Mouse (Mus musculus) adrenal gland (tissue): ENCODE data around the gene Ppfibp2.

ENCODE experiments used
- intact Hi-C: fragments of 180-260 bp; cut with DNase I; formaldehyde crosslinking; loops from one replicate; pipeline ENCODE4 v1.15.1; 2025

The Ppfibp2 gene

DNA sequence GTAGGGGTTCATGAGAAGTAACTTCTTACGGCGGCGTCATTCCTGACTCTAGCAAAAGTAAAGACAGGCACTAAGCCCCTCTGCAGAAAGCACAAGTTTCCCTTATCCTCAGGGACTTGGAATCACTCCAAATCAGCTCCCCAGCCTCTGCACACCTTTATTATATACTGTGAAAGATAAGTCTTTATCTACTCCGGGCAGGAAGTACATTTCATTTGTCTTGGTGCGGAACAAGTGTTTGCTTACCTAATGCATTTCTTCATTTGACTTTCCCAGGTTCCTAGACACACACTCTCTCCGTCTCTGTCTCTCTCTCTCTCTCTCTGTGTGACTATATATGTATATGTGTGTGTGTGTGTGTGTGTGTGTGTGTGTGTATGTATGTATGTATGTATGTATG, 68.6 kb downstream of the Ppfibp2 start:
- intact Hi-C loops: loop anchor here (5.0 kb wide), 1 partner anchor 44 kb away; no protein-coding TSS in a partner anchor

DNA sequence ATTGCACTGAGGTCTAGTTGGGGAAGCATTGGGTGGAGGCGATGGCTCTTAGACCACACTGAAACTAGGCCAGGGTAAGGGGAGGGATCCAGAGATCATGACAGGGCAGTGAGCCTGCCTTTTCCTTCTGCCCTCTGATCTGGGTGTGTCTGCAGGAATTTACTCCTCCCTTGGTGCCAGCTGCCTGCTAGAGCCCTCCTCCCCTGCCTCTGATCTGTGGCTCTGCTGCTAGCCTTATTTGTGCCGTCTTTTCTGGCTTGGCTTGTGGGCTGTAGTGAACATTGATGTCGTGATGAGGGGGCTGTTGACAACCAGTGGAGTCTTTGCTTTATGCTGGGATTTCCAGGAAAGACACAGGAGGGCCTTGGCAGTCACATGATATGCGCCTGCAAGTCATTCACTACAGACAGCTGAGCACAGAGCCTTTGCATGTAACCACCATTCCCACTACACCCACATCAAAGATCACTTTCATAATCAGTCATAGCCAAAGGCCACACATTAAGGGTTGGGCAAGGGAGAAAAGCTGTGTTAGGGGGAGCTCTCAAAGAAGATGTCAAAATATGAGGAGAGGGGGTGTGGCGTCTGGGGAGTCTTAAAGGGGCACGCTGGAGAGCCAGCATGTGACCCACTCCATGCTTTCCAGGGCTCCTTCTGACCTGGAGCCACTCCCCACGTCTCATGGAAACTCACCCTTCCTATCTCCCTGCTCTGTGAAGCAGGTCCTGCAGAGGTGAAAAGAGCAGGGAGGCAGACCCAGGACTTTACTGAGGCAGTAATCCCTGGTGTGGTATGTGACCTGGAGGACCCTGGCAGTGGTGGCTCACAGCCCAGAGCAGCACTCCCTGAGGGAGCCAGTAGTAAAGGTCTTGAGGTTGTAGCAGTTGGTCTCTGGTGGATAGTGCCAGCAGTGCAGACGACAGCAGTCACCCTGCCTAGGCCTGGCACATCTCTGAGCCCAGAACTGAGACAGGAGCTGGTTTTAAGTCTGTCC, 69.4 kb downstream of the Ppfibp2 start:
- intact Hi-C loops: loop anchor here (5.0 kb wide), 1 partner anchor 43 kb away; no protein-coding TSS in a partner anchor

DNA sequence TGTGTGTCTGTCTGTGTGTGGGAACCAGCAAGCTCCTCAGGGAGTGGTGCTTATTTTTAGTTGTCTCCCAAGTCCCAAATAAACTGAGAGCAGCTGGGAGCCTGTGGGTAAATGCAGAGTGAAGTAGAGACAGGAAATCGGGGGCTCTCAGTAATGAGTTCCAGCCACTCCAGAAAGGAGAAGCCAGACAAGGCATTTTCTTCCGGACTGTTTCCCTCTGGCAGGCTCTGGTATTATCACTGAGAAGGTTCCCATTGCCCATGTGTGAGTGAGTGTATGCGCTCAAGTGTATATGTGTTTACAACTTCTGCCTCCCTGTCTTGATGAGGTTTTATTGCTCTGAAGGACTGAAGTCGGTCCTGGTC, 70.2 kb downstream of the Ppfibp2 start:
- intact Hi-C loops: no loop called here

DNA sequence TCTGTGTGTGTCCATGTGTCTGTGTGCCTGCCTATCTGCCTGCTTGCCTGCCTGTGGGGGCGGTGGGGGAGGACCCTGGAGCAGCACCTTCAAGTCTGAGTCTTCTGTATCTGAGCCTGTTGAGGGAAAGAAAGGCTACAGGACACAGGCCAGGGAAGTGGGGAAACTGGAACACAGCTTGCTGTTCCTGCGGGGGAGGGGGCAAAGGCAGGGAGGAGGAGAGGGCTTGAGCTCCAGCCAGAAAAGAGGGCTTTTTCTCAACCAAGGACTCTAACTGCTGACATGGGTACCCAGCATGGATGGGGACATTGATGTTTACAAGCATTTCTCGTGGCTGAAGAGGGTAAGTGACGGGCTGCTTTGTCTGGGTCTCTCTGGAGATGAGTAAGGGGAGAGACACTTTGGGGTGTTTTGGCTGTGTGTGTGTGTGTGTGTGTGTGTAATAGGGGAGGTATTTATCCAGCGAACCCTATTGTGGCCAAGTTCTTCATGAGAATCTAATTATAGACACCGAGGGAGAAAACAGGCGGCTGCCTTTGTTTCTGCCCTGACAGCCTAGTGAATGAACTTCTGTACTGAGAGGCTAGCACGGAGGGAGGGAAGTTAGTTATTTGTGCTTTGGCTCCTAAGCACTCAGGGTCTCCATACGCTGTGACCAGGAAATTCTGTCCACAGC, 70.7 kb downstream of the Ppfibp2 start:
- intact Hi-C loops: no loop called here

DNA sequence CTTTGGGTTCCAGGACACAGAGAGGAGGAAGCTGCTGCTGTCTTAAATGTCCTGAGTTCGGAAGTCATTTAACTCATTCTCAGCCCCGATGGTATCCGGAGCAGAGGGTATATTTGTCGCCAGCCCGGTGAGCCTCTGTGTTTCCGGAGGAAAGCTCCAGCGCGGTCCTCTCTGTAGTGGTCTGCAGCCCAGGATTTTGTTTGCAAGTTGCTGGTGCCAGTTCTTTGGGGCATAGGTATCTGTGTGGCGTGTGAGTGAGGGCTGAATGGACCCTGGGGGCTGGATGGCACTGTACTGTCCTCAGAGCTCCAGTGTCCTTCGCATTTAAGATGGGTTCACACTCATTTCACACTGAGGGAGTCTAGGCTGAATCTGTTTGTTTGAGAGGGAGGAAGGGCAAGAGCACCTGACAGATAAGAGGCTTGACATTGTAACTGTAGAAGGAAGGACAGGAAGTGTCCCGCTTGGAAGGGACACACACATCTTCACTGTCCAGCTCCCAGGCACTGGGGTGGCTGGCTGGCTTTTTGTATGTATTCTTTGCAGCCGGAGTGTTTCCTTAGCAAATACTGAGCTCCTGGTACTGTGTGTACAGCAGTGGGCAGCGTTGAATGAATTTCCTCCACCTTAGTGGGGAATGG, 71.4 kb downstream of the Ppfibp2 start:
- intact Hi-C loops: no loop called here

DNA sequence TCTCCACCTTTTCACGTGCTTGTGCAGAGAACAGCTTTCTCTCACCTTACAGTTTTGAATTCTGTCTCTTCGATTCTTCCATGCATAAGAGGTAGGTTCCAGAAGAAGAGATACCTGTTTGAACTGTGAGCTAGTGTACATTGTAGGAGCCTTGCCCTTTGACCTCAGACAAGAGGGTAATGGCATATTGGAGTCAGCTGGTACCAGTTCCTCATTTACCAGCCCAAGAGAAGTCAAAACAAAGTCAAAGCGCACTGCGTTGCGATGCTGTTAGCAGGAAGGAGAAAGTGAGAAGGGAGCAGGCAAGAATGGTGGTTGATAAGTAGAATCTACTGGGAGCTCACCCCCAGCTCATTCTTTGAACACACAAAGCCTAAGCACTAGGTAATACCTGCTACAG, 73.5 kb downstream of the Ppfibp2 start:
- intact Hi-C loops: no loop called here

DNA sequence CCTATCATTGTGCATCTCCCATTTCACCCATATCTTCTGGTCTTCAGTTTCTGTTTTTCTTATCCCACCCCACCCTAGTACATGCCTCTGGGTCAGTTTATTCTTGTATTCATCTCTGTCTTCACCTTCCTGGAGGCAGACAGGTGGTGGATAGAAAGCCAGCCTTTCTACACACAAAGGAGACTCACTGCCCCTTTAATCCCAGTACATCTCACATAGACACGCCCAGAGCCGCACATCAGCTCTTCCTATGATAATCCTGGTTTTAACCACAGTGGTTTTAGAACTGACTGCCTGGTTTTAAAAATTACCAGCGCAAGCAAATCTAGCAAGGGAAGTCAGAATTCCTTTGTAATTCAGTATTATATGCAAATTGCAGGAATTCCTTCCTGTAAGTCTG, 80.2 kb downstream of the Ppfibp2 start:
- intact Hi-C loops: no loop called here

DNA sequence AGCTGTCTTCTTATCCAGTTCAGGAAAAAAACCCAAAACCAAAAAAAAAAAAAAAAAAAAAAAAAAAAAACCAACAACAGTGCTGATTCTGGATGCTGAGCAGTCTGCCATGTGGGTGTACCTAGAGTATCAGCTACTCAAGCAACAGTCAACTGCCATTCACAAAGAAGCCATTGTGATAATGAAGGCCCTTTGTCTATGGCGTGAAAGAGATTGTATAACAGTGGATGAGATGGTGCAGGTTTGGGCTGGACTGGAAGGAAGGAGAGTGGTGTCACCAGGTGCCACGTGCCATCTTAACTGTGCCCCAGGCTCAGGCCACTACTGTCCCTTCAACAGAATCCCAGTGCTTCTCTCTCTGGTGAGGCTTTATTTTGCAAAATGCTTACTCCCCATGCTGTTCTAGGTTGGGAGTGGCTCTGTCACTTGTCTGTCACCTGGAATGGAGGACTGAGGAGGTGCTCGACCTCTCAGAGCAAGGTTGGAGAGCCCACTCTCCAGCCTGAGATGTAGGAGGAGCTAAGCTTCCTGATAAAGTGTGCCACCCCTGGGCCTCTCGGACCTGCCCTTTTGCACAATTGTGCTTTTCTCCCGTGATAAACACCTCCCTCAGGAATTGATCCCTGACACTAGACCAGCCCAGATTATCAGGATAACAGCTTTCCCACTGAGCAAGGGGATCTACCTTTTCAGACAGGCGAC, 85.3 kb downstream of the Ppfibp2 start:
- intact Hi-C loops: no loop called here

DNA sequence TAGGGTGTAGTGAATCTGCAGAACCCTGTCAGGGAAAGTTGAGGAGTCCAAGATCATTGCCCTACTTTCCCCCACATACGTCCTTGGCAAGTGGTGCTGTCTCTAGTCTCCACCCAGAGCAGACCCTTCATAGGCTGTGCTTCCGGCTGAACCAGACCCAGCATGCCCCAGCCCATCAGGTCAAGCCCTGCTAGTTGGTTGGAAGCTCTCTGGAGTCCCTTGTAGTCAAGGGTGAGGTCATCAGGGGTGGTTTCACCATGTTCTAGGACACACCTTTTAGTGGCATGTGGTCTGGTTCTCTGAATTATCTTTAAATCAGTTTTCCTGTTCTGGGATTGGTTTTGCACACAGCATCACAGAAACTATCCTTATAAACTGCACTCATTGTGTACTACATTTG, 86.3 kb downstream of the Ppfibp2 start:
- intact Hi-C loops: no loop called here

DNA sequence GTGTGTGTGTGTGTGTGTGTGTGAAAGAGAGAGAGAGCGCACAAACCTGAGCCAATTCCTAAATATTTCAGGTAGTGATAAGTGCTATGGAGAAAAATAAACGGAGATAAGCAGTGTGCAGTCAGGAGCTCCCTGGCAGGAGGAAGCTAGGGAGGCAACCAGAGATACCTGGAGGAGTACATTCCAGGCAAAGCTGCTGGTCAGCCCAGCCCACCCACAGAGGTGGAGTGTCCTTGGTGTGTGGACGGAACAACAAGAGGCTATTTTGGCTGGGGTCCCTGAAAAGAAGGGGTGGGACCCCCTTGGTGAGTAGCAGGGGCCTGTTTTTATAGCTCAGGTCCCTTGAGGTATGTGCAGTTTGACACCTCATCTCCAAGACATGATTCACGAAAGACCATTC, 88.2 kb downstream of the Ppfibp2 start:
- intact Hi-C loops: no loop called here

DNA sequence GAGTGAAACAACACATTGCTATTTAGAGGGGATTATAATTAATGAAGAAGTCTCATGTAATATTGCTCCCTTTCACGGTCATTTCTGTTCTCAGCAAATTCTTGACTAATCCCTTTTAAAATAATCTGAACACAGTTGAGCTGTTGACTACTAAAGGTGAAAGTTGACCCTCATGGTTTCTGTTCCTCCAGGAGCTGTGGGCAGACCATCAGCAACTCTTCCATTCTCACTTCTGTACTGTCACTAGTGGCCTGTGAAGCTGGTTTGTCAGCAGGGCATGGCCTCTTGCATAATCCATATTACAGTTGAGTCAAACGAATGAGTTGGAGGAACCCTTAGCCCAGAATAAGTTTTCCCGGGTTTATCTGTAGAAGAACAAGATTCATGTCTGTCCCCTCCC, 88.6 kb downstream of the Ppfibp2 start:
- intact Hi-C loops: no loop called here

DNA sequence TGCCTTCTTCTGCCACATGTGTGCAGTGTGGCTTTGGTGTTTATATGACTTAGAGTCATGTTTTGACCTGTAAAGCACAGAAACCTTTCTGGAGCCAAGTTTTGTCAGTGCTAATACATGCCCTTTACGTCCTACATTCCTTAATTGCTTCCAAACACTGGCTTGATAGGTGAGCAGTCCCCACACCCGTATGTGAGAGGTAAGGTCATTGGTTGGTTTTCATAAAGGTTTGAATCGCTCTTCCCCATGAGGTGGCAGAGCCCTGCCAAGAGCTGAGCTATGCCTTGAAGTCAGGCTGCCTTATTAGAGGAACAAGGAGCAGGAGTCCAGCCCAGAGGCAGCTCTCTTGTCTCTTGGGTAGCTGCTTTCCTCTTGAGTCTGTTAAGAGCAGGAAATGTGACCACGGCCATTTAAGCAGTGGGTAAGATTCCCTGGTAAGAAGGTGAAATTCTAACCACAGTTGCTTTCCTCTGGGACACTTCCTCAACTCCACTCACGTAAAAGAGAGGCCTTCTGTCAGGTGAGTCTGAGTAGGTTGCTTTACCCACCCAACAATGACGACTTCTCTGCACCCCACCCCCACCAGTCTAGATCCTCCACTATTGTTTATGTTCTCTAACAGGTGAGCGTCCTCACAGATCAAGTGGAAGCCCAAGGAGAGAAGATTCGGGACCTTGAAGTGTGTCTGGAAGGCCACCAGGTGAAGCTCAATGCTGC, 90.4 kb downstream of the Ppfibp2 start:
- intact Hi-C loops: no loop called here

DNA sequence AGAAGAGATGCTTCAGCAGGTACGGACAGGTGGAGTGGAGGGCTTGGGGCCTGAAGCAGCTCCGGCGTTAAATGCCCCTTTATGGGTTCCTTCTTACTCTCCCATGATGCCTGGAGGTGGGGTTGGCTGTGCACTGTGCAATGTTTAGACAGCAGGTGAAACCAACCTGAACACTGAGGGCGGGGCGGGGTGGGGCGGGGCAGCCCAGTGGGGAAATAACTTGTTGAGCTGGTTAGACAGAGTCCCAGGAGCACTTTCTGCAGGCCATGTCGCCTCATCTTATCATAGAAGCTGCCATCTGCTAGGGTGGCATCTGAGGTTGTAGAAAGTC, 90.9 kb downstream of the Ppfibp2 start:
- intact Hi-C loops: no loop called here

DNA sequence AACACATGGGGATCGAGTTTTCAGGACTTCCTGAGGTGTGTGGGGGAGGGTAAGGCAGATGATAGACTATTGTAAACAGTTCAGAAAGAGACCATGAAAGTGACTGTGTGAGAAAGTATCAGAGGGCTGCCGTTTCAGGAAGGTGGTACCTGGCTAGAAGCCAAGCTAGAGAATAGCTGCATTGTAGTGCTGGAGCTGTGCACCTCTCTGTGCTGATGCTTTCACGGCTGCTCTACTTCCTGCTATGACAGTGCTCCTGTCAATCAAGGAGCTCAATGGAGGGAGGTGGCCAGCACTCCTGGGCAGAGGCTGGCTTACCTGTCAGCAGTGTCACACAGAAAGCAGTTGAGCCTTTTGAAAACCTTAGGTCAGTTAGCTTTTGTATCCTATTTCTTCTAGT, 92.4 kb downstream of the Ppfibp2 start:
- intact Hi-C loops: no loop called here

DNA sequence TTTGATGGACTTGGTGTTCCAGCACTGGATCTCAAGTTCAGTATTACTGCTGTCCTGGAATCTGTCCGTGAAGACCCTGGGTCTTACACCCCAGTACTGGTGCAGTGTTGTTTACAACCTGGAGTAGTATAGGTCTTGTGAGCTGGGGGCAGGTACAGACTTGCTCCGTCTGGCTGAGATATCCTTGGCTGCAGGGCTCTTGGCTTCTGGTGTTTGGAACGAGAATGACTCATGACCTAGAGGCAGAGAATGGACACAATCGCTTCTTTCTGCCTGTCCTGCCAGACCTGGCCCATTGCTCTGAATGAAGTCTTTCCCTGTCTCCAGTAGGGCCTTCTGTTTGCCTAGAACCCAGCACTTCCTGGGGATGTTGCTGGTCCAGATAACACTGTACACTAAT, 93.0 kb downstream of the Ppfibp2 start:
- intact Hi-C loops: no loop called here

DNA sequence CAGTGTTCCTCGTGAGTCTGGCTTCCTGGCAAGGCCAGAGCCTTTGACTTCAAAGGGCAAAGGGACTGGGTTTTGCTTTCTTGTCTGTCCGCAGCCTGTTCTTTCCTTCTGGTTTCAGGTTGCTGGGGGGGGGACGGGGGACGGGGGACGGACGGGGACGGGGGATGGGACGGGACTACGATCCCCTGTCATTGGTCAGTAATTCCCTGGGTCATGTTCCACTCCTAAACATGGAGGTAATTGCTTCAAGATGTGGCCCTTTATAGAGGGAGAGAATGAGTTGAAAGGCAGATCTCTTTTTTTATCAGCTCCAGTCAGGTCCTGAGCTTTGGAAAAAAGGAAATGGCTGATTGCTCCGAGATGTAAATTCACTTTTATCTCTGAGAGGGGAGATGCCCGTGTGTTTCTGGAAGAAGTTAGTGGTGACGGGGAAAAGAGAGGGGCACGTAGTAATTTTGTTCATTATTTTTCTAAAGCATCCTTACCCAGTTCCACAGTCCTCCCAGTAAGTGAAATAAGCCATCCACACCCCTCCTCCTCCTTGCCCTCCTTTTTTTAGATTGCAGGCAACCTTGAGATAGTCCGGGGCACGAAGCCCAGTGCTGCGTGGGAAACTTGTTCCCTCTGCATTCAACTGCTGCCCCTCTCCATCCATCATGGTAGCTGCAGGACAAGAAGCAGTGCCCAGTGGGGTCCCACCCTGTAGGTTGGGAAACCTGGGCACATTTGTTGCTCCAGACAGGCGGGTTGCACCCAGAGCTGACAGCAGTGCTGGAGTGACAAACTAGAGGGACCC, 95.6 kb downstream of the Ppfibp2 start:
- intact Hi-C loops: no loop called here

DNA sequence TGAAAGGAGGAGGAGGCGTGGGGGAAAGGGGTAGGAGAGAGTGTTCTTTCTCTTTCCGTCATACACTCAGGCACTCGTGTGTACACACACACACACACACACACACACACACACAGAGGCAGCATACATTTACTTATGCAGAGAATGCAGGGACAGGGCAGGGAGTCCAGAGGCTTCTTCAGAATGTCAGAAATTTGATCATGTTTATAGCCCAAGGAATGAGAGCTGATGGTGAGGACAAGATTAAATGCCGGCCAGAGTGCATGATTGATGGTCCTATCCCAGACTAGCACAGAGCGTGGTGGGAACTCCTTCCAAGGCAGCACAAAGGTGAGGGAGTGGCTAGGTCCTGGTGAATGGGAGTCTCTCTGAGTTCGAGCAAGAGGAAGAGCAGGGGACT, 96.5 kb downstream of the Ppfibp2 start:
- intact Hi-C loops: no loop called here

DNA sequence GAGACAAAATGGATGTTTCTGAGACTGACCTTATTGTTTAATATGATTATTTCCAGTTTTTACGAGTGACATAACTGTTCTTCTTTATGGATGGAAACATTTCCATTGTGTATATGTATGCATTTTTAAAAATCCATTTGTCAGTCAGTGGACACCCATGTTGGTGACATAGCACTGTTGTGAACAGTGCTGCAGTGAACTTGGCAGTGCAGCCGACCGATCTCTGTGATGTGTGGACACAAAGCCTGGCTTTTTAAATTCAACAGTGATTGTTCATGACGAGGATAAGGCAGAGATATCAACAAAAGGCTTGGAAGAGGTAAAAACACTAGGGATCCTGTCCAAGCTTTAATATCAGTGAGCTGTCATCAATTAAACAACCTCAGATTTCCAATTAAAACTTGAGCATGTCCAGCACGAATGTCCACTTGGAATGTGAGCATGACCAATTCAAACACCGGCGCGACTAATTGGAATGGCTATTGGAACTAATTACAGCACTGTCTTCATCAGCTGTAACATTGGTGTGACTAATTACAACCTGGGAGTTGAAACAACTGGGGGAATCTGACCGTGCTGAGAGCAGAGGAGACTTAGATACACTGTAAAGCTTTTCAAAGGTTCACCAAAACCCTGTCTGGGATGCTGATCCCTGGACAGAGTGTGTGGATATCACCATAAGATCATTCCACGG, 99.4 kb downstream of the Ppfibp2 start:
- intact Hi-C loops: no loop called here

DNA sequence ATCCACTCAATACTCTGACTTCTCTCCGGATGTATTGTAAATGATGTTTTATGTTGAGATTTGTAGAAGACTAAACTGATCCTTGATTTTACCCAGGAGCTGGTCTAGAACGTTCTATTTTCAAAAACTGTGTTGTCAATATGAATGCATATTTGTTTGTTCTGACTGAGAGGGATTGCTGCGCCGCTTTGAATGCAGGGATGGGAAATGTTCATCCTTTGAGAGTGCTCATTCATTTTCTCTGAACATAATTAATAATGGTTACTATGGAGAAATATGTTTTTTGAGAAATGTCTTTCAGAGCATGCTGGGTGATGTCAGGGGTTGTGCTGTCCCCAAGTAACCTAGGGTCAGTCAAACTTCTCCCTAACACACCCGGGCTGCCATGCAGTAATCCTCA, 102.1 kb downstream of the Ppfibp2 start:
- intact Hi-C loops: no loop called here

DNA sequence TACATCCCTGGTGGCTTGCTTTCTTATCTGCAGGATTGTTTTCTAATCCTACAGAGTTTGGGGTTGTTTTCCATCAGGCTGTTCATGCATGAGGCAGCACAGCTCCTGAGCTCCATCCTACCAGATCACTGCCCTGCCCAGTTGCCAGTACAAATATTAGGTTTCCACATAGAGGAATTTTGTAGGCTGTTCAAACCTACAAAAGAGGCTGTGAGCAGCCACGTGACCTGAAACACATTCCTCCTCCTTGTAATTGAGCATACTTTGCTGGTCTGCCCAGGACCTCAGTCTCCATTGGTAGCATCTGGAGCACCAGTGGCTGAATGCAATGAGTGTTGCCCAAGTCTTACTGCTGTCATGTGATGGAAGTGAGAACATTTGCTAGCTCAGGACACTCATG, 104.9 kb downstream of the Ppfibp2 start:
- intact Hi-C loops: no loop called here
